Mouse (Mus musculus) E14TG2a.4 (cell line): ENCODE measurements at regions not wholly inside any gene's neighbourhood (a gene's known extent, or its start where the extent isn't known, plus 50 kb on each side); places are given as distances from the start of the nearest gene placed in this dataset.

Experiments
- CTCF ChIP-seq: conservative IDR thresholded peaks from 2 replicates; pipeline ENCODE4 v1.5.1; 2014; ENCODE audit warnings: low read length
- NANOG ChIP-seq: IDR thresholded peaks from 2 replicates; pipeline ENCODE4 v1.6.1; 2014; ENCODE audit warnings: borderline replicate concordance, low read length, mixed read lengths

- TF ChIP-seq CTCF (no peak), NANOG (no peak)
These were observed 141.1 kb upstream of the Rasa1 start for GRCm38 (mm10) chr13:85430040-85430439.
